Mouse (Mus musculus): ENCODE results near the gene 4933428G20Rik. TPM values are rescaled to one million over a fixed set of nuclear protein-coding genes. Genes with fewer than 3 reads are reported as not detected.

Gene 4933428G20Rik
- polyA plus RNA-seq, 1 experiment from 2014 or later = 0.30 TPM

DNA sequence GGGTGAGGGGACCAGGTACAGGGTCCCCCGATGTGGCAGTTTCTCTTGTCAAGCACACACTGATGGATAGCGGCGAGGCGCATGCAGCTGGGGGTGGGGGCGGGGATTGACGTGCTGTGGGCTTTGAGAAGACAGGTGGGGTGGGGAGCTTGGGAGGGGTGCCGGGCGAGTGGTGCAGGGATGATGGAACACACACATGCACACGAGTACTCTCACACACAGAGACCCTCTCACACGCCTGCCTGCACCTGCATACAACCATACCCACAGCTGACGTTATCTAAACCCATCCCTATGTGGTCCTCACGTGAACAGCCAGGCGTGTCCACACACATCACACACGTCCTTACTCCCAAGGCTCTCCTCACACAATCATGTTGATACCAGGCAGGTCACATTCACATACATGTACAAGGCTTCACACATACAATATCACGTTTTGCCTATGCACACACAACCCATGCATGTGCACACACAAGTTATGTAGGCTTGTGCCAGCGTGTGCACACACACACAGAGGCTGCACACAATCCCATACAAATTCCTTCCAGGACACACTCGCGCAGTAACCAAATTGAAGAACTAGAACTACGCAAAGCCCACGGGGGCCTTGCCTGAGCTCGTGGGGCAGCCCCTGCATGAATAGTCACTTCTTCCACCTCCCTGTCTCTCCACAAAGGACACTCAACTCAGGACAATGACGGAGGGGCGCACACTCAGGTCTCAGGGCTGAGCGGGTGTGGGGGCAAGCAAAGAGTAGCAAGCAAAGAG is 9.8 kb upstream of the 4933428G20Rik start:
- peaks cover 7% of the 10 kb centered on the region for H3K36me3 ChIP-seq (replicated peaks)
- H3K27ac ChIP-seq = peak overlapping the region; percentile 60; the same call in 1 of the 2 replicates
- WGBS = 65% methylated on average over 24 of the region's 24 CpGs
- H3K27me3 ChIP-seq (ENCODE audit: poor library complexity, severe bottlenecking) = peaks cover 5% of the 10 kb centered on the region; the same call in 1 of the 2 replicates
- peaks cover 44% of the 10 kb centered on the region for H3K4me1 ChIP-seq
- no peak overlapping the region; the same call in 1 of the 2 replicates for H3K4me3 ChIP-seq
- no peak for DNase-seq (ENCODE audit: extremely low spot score, low spot score)
- H3K9me3 ChIP-seq = no peaks in the 10 kb centered on the region; the same call in 1 of the 2 replicates

DNA sequence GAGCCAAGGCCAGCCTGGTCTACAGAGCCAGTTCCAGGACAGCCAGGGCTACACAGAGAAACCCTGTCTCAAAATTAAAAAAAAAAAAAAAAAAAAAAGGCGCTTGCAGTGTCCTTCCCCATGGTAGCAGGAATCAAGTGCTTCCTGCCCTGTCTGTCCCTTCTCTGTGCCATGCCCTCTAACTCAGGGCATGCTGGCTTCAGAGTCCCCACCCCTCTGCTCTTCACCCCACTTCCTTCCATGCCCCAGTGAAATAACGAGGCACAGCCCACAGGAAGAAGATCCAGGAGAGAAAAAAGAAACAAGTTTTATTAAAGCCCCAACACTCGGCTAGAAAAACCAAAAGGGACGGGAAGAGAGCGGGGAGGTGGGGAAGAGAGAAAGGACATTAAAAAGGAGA is 8.9 kb upstream of the 4933428G20Rik start:
- 65% methylated on average over 5 of the region's 5 CpGs for WGBS
- H3K27ac ChIP-seq = no peak overlapping the region
- H3K27me3 ChIP-seq (ENCODE audit: poor library complexity, severe bottlenecking) = peaks cover 12% of the 10 kb centered on the region
- no peaks in the 10 kb centered on the region for H3K36me3 ChIP-seq (replicated peaks)
- DNase-seq (ENCODE audit: extremely low spot score, low spot score) = no peak
- H3K4me3 ChIP-seq = no peak overlapping the region
- no peaks in the 10 kb centered on the region for H3K9me3 ChIP-seq
- H3K4me1 ChIP-seq = peaks cover 44% of the 10 kb centered on the region

DNA sequence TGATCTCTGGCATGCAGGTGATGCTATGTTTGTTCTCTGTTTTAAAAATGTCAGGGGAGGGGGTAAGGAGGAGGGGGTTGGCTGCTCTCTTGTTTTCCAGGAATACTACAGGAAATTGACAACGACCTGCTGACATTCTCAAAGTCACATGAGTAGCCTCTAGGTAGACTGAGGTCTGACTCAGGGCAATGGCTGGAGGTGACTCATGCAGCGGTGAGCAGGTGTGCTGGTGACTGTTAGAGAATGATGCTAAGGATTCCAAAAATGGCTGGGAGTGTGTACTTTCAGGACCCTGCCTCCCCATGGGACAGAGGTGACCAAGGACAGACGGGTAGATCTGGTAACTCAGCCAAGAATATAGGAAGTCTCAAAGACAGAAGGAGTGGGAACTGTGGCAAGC is 8.1 kb upstream of the 4933428G20Rik start:
- Histone ChIP-seq H3K4me1 (peaks cover 42% of the 10 kb centered on the region), H3K27me3 (ENCODE audit: poor library complexity, severe bottlenecking) (peaks cover 16% of the 10 kb centered on the region), H3K27ac (no peak overlapping the region), H3K4me3 (no peak overlapping the region), H3K36me3 (replicated peaks) (no peaks in the 10 kb centered on the region), H3K9me3 (no peaks in the 10 kb centered on the region)
- DNase-seq (ENCODE audit: extremely low spot score, low spot score) = no peak
- 76% methylated on average over 3 of the region's 3 CpGs for WGBS

DNA sequence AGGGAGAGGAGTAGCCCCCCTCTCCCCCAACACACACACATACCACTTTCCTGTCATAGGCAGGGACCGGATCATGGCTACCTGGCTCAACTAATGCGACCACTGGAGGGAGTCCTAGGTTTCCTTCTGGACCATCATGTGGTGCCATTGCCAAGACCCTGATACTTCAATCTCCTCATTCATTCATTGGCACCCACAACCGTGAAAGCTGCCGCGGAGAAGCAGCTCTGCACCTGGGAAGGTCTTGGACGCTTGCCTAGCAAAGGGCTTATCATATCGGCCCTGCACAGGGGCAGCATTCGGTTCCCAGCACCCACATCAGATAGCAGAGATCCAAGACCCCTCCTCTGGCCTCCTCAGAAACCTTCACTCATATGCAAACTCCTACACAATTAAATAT is 6.2 kb upstream of the 4933428G20Rik start:
- no peak overlapping the region for H3K4me3 ChIP-seq
- no peak overlapping the region for H3K27ac ChIP-seq
- H3K4me1 ChIP-seq = peaks cover 30% of the 10 kb centered on the region
- H3K27me3 ChIP-seq (ENCODE audit: poor library complexity, severe bottlenecking) = peaks cover 35% of the 10 kb centered on the region
- DNase-seq (ENCODE audit: extremely low spot score, low spot score) = no peak
- H3K36me3 ChIP-seq (replicated peaks) = peaks cover 3% of the 10 kb centered on the region; the same call in 1 of the 2 replicates
- no peaks in the 10 kb centered on the region for H3K9me3 ChIP-seq
- 59% methylated on average over 8 of the region's 8 CpGs for WGBS

DNA sequence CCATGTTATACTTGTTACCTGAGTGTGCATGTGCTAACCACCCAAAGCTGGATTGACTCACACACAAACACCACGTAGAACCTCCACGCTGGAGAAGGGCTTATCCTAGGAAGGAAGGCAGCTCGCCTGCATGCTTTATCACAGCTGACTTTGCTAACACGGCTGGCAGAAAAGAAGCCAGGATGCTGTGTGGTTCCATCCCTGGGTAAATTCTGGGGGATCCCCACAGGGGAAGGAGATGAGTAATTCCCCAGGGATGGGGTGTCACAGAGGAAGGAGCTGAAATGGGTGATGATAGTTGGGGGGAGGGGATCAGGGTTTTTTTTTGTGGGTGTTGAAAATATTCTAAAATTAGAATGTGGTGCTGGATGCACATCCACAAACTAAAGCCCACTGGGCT is 5.6 kb upstream of the 4933428G20Rik start:
- Histone ChIP-seq H3K27me3 (ENCODE audit: poor library complexity, severe bottlenecking) (peaks cover 40% of the 10 kb centered on the region), H3K4me3 (no peak overlapping the region), H3K4me1 (peaks cover 30% of the 10 kb centered on the region), H3K36me3 (replicated peaks) (peaks cover 6% of the 10 kb centered on the region; the same call in 1 of the 2 replicates), H3K27ac (no peak overlapping the region), H3K9me3 (no peaks in the 10 kb centered on the region)
- DNase-seq (ENCODE audit: extremely low spot score, low spot score) = no peak
- WGBS = 88% methylated on average over 4 of the region's 4 CpGs

DNA sequence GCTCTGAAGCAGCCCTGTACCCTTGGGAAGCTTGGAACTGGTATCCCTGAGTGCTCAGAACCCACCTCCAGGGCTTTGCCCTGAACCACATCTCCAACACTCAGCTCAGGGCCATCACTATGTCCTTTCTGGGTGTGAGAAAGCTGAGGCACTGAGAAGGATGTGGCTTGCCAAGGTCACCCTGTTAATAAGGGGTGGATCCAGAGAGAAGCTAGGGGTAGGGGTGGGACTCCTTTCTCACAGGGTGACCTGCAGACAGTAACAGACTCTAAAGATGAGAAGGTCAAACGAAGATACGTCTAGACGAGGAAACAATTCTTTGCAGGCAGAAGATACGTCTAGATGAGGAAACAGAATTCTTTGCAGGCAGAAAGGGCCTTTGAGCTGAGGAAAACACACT is 2.7 kb upstream of the 4933428G20Rik start:
- Histone ChIP-seq H3K9me3 (no peaks in the 10 kb centered on the region), H3K36me3 (replicated peaks) (peaks cover 8% of the 10 kb centered on the region), H3K4me1 (peaks cover 25% of the 10 kb centered on the region), H3K27me3 (ENCODE audit: poor library complexity, severe bottlenecking) (peaks cover 69% of the 10 kb centered on the region), H3K4me3 (no peak overlapping the region), H3K27ac (no peak overlapping the region)
- DNase-seq (ENCODE audit: extremely low spot score, low spot score) = no peak
- 91% methylated on average over 4 of the region's 4 CpGs for WGBS

DNA sequence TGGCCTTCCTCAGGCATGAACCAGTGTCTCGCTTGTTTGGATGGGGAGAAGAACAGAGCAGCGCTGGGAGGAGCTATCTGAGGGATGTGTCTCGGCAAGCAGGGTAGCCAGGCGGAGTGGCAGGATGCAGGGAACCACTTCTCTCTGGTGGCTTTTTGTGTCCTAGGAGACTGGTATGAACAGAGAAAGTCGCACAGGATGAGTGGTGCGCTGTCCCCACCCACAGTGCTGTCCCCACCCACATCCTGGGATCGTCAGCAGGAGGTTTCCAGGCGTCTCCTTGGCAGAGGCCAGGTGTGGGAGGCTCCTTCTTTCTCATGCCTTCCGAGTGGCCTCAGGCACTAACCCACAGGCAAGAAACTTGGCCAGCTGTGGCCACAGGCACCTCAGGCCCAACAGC is 2.2 kb upstream of the 4933428G20Rik start:
- no peak overlapping the region for H3K4me3 ChIP-seq
- H3K36me3 ChIP-seq (replicated peaks) = peaks cover 8% of the 10 kb centered on the region
- peaks cover 24% of the 10 kb centered on the region for H3K4me1 ChIP-seq
- DNase-seq (ENCODE audit: extremely low spot score, low spot score) = no peak
- H3K9me3 ChIP-seq = no peaks in the 10 kb centered on the region
- H3K27ac ChIP-seq = no peak overlapping the region
- 40% methylated on average over 9 of the region's 9 CpGs for WGBS
- peaks cover 74% of the 10 kb centered on the region for H3K27me3 ChIP-seq (ENCODE audit: poor library complexity, severe bottlenecking)

DNA sequence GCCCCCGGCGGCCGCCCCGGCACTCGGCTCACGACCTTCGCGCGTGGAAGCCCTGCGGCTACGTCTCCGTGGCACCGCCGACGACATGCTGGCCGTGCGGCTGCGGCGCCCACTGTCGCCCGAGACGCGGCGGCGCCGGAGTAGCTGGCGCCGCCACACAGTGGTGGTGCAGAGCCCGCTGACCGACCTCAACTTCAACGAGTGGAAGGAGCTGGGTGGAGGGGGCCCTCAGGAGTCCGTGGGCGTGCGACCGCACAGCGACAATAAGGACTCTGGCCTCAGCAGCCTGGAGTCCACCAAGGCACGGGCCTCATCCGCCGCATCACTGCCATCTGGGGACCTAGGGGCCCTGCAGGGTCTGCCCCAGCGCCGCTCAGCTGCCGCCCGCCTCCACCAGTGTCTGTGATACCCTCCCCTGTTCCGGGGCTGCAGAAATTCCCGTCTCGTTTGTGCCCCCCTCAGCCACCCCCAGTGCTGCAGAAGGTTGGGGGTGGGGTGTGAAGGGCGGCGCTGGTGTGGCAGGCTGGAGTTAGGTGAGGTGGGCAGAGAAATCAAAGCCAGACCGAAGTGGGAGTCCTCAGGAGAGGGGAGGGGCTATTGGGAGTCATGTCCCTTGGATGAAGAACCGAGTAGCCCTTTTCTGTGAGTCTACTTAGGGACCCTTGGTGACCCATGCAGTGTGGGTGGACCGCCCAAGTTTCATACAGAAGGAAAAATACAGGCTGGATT is 744 bp upstream of the 4933428G20Rik start:
- no peaks in the 10 kb centered on the region for H3K9me3 ChIP-seq
- peak overlapping the region; percentile 71 for H3K27ac ChIP-seq
- H3K36me3 ChIP-seq (replicated peaks) = peaks cover 11% of the 10 kb centered on the region
- H3K4me3 ChIP-seq = peak overlapping the region; percentile 58
- 9% methylated on average over 51 of the region's 51 CpGs for WGBS
- H3K4me1 ChIP-seq = peaks cover 24% of the 10 kb centered on the region
- peaks cover 77% of the 10 kb centered on the region for H3K27me3 ChIP-seq (ENCODE audit: poor library complexity, severe bottlenecking)
- DNase-seq (ENCODE audit: extremely low spot score, low spot score) = no peak

DNA sequence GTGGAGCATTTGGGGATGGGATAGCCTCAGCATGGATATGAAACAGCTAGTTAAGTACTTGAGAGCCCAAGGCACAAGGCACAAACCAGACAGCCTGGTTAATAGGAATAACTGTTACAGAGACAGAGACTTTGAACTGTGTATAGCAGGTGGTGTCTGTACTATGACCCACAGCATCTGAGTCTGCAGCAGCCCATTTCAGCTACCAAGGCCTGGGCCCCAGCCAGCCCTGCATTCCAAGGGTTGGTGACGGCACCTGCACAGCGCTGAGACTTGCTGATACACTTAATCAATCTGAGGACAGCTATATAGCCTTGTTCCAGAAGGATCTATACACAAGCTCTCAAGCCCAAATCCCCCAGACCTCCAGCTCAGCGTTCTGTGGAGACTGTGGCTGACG is 2.6 kb downstream of the 4933428G20Rik start:
- Histone ChIP-seq H3K4me1 (peaks cover 24% of the 10 kb centered on the region), H3K4me3 (no peak overlapping the region), H3K9me3 (no peaks in the 10 kb centered on the region), H3K36me3 (replicated peaks) (peaks cover 28% of the 10 kb centered on the region), H3K27me3 (ENCODE audit: poor library complexity, severe bottlenecking) (peaks cover 60% of the 10 kb centered on the region), H3K27ac (no peak overlapping the region)
- WGBS = 94% methylated on average over 4 of the region's 4 CpGs
- DNase-seq (ENCODE audit: extremely low spot score, low spot score) = no peak

DNA sequence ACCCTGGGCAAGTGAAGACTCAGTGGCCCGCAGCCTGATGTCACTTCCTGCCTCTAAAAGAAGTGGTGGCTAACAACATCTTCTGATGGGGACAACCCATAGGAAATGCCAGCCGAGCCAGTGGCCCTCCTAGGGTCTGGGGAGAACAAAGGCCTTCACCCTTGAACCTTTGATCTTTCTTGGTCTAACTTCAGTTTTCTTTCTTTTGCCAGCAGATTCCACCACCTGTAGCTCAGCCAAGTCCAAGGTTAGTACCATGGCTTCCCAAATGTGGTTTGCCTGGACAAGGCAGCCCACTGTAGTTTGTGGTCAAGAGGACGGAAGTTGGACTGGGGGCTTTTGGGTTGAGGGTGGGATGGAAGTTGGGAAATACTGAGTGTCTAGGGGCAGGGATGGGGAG is 7.3 kb downstream of the 4933428G20Rik start:
- no peaks in the 10 kb centered on the region for H3K9me3 ChIP-seq
- no peak overlapping the region for H3K4me3 ChIP-seq
- no peak overlapping the region for H3K27ac ChIP-seq
- H3K27me3 ChIP-seq (ENCODE audit: poor library complexity, severe bottlenecking) = peaks cover 25% of the 10 kb centered on the region
- H3K4me1 ChIP-seq = peaks cover 12% of the 10 kb centered on the region
- WGBS = 77% methylated on average over 3 of the region's 3 CpGs
- H3K36me3 ChIP-seq (replicated peaks) = peaks cover 33% of the 10 kb centered on the region
- no peak for DNase-seq (ENCODE audit: extremely low spot score, low spot score)

DNA sequence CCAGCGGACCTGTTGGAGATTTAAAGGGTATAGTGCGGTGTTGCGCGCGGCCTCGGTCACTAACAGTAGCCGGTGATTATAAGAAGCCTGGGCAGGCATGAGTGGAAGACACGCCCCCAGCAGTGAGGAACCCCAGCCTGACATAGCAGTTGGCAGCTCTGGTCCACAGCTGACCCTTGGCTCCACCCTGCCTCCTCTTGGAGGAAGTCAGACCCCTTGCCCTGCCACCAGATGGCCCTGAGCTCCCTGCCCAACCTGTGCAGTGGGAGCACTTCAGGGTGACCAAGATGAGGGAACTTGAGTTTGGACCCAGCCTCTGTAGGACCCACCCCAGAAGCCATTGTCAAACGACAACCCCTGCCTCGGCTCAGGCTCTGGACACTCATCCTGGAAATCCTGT is 8.5 kb downstream of the 4933428G20Rik start:
- Histone ChIP-seq H3K36me3 (replicated peaks) (peaks cover 30% of the 10 kb centered on the region), H3K27me3 (ENCODE audit: poor library complexity, severe bottlenecking) (peaks cover 13% of the 10 kb centered on the region), H3K9me3 (no peaks in the 10 kb centered on the region), H3K4me1 (peaks cover 12% of the 10 kb centered on the region), H3K4me3 (no peak overlapping the region), H3K27ac (no peak overlapping the region)
- DNase-seq (ENCODE audit: extremely low spot score, low spot score) = no peak
- 82% methylated on average over 10 of the region's 10 CpGs for WGBS

DNA sequence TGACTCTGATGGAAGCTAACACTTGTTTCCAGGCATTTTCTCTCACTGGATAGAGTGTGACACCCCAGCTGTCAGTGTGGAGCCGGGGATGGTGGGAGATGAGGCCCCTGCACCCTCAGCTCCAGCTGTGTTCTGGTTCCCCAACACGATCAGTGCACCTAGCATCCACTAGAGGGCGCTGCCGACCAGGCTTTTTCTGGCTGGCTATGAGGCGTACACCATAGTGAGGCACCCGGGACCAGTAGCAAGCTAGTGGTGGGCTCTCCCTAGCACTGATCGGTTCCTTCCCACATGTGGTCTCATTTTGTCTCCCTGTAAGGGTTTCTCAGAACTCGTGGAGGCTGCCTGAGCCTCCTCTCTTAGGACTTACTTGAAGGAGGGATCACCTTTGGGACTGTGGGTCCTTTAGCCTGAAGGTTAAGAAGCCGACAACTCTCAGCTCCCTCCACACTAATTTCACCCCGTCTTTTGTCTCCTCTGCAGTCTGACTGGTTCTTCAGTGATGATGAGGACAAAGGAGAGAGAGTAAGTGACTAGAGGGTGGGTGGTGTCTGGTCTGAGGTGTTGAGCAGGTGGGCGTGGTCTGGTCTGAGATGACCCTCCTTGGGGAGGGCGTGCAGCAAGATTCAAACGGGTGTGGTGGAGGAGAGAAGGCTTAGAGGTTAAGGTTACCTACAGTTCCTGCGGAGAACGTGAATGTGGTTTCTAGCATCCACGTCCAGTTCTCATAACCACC is 10.4 kb downstream of the 4933428G20Rik start:
- Histone ChIP-seq H3K27me3 (ENCODE audit: poor library complexity, severe bottlenecking) (peaks cover 12% of the 10 kb centered on the region; the same call in 1 of the 2 replicates), H3K36me3 (replicated peaks) (peaks cover 31% of the 10 kb centered on the region), H3K4me3 (no peak overlapping the region), H3K27ac (no peak overlapping the region), H3K9me3 (no peaks in the 10 kb centered on the region), H3K4me1 (peaks cover 12% of the 10 kb centered on the region)
- DNase-seq (ENCODE audit: extremely low spot score, low spot score) = peak; percentile 87
- 26% methylated on average over 16 of the region's 16 CpGs for WGBS
